Mouse (Mus musculus) ovary, adult 18-20 months (tissue): ENCODE data around the gene Trim41.

Experiments used
- DNase-seq: peaks from one replicate; pipeline ENCODE4 v3.0.0; 2022; ENCODE audit warnings: low spot score, mixed read lengths

The Trim41 gene

GRCm38 (mm10) chr11:48789973-48790823, 27.0 kb downstream of the Trim41 start:
- DNase-seq, result peak; percentile 58

- DNase-seq, result no peak
Observed at GRCm38 (mm10) chr11:48789215-48789614, 27.9 kb downstream of the Trim41 start.

GRCm38 (mm10) chr11:48788311-48789089, 28.7 kb downstream of the Trim41 start:
- DNase-seq, result peak; percentile 44

GRCm38 (mm10) chr11:48787455-48788211, 29.5 kb downstream of the Trim41 start:
- no peak for DNase-seq

GRCm38 (mm10) chr11:48782243-48782642, 34.9 kb downstream of the Trim41 start:
- DNase-seq, result no peak

- no peak for DNase-seq
Observed at GRCm38 (mm10) chr11:48779450-48779849, 37.7 kb downstream of the Trim41 start.

- DNase-seq, result no peak
Observed at GRCm38 (mm10) chr11:48777303-48777702, 39.9 kb downstream of the Trim41 start.

- no peak for DNase-seq
Observed at GRCm38 (mm10) chr11:48776664-48777063, 40.5 kb downstream of the Trim41 start.

GRCm38 (mm10) chr11:48775483-48775882, 41.7 kb downstream of the Trim41 start:
- DNase-seq, result no peak

- DNase-seq, result no peak
Observed at GRCm38 (mm10) chr11:48774443-48775298, 42.5 kb downstream of the Trim41 start.

GRCm38 (mm10) chr11:48771691-48772090, 45.5 kb downstream of the Trim41 start:
- no peak for DNase-seq

- DNase-seq, result no peak
Observed at GRCm38 (mm10) chr11:48767195-48767876, 49.8 kb downstream of the Trim41 start.

GRCm38 (mm10) chr11:48764119-48764518, 53.0 kb downstream of the Trim41 start:
- DNase-seq, result no peak

GRCm38 (mm10) chr11:48759021-48759420, 58.1 kb downstream of the Trim41 start:
- DNase-seq, result no peak
